In the genomic region with DNA sequence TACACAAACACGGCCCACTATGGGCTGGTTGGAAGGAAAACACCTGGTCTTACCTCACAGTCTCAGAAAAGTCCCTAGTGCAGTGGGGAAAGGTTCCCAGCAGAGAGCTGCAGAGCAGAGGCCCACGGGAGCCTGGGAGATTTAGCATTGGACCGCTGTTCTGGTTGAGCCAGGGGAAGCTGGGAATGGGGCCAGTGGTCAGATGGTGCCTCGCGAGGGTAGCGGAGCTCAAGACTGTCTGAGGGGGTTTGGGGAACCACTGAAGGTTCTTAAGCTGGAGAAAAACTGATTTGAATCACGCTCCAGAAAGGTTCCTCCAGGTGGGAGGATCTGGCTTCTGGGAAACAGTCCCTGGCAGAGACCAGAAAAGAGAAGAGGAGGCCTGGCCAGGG, we compare ENCODE assay signal across 11 mouse cellular contexts.
A peak's percentile ranks its signal among the peaks of the same experiment; 100 is the strongest.
DNase-seq lines count a peak whose midpoint lies in the region; ATAC-seq and TF ChIP-seq lines count a peak whose summit lies in the region.
"Had no signal": no experiment of that assay in that cellular context is flagged by ENCODE, and none has a peak within 500 bp of the region (broad histone marks: within the 10 kb centered on the region; RNA-seq: fewer than 3 reads in every experiment).

No protein-coding gene starts in this region.

- TF ChIP-seq CTCF in left cerebral cortex, adult 2 months (IDR thresholded peaks at IDR 0.05), result no peak
- TF ChIP-seq CTCF in midbrain, postnatal 0 days (IDR thresholded peaks at IDR 0.05), result no peak

- no peak overlapping the region for H3K4me3 ChIP-seq in left cerebral cortex, adult 2 months
- no peak overlapping the region for H3K4me3 ChIP-seq in hindbrain, embryonic 11.5 days (ENCODE audit: low read depth, low read length)
- H3K4me3 ChIP-seq in midbrain, postnatal 0 days (ENCODE audit: low read depth, low read length), result no peak overlapping the region
- H3K4me3 ChIP-seq: megakaryocyte, embryonic 14.5 days had no signal

- peaks cover 8% of the 10 kb centered on the region; the same call in 1 of the 2 replicates for H3K4me1 ChIP-seq in hindbrain, embryonic 11.5 days (replicated peaks; ENCODE audit: control insufficient read depth, insufficient read depth, low read length)
- 0 out of 2 replicates have a peak, but pooled peaks cover 7% of the 10 kb centered on the region for H3K4me1 ChIP-seq in midbrain, postnatal 0 days (ENCODE audit: insufficient read depth, low read length)

- ATAC-seq in hindbrain, embryonic 11.5 days (ENCODE audit: low FRiP score), result 0 out of 2 replicates have a peak, but pooled peaks have one; percentile 9
- ATAC-seq in midbrain, postnatal 0 days (ENCODE audit: low FRiP score), result peak; percentile 41

- peak overlapping the region; percentile 52 for H3K9ac ChIP-seq in hindbrain, embryonic 11.5 days (ENCODE audit: low read depth, low read length)
- H3K9ac ChIP-seq in midbrain, postnatal 0 days (replicated peaks; ENCODE audit: low read length, poor library complexity, severe bottlenecking), result no peak overlapping the region

- 0 out of 2 replicates have a peak overlapping the region, but pooled peaks have one; percentile 6 for H3K4me2 ChIP-seq in hindbrain, embryonic 11.5 days (replicated peaks; ENCODE audit: low read depth, low read length)
- no peak overlapping the region for H3K4me2 ChIP-seq in midbrain, postnatal 0 days (ENCODE audit: low read depth, low read length, poor library complexity, severe bottlenecking)

- no peak overlapping the region for H3K27ac ChIP-seq in left cerebral cortex, adult 2 months
- H3K27ac ChIP-seq in hindbrain, embryonic 11.5 days (ENCODE audit: low read depth, low read length), result peak overlapping the region; percentile 90
- 0 out of 2 replicates have a peak overlapping the region, but pooled peaks have one; percentile 18 for H3K27ac ChIP-seq in midbrain, postnatal 0 days (ENCODE audit: low read depth, low read length)

- intact Hi-C loops in left cerebral cortex, postnatal 36 days (cut with DNase I), result no loop called here
- intact Hi-C loops in left cerebral cortex, adult 2 months (cut with DNase I), result no loop called here

- H3K9me3 ChIP-seq in hindbrain, embryonic 11.5 days (ENCODE audit: control insufficient read depth, low read length), result no peaks in the 10 kb centered on the region
- H3K9me3 ChIP-seq in midbrain, postnatal 0 days (ENCODE audit: low read length), result no peaks in the 10 kb centered on the region
- H3K9me3 ChIP-seq: G1E; megakaryocyte, embryonic 14.5 days had no signal

- H3K27me3 ChIP-seq in hindbrain, embryonic 11.5 days (ENCODE audit: control insufficient read depth, insufficient read depth, low read length), result no peaks in the 10 kb centered on the region
- no peaks in the 10 kb centered on the region for H3K27me3 ChIP-seq in midbrain, postnatal 0 days (ENCODE audit: insufficient read depth, low read length)

- peak; percentile 25 for DNase-seq in left cerebral cortex, postnatal 36 days (ENCODE audit: low spot score in 2 of 2)
- no peak for DNase-seq in left cerebral cortex, adult 2 months (ENCODE audit: extremely low spot score in 1 of 2, low spot score in 2 of 2)
- peak; percentile 88 to 92 for DNase-seq in cerebellum, postnatal 10 days
- no peak for DNase-seq in hindbrain, embryonic 11.5 days (ENCODE audit: low spot score)
- DNase-seq in midbrain, postnatal 0 days (ENCODE audit: low spot score), result peak; percentile 47
- DNase-seq in embryo, embryonic 10 days (ENCODE audit: low spot score), result no peak
- no peak for DNase-seq in adrenal gland, adult 2 months
- DNase-seq in lung, postnatal 14 days, result no peak
- DNase-seq: gastrocnemius, postnatal 25 days had no signal

- WGBS in hindbrain, embryonic 11.5 days, result 18% methylated on average over 7 of the region's 7 CpGs
- WGBS in midbrain, postnatal 0 days, result 20% methylated on average over 7 of the region's 7 CpGs

- no peaks in the 10 kb centered on the region for H3K36me3 ChIP-seq in hindbrain, embryonic 11.5 days (ENCODE audit: control insufficient read depth, insufficient read depth, low read length)
- no peaks in the 10 kb centered on the region for H3K36me3 ChIP-seq in midbrain, postnatal 0 days (ENCODE audit: insufficient read depth, low read length)
- H3K36me3 ChIP-seq: G1E had no signal

Comparison
In these comparisons a context has a peak if more than half of its experiments do, and no peak if none do; other contexts are left out.
1. DNase-seq: peak in left cerebral cortex, postnatal 36 days (2 of 2), cerebellum, postnatal 10 days (2 of 2) and midbrain, postnatal 0 days (single experiment); none in left cerebral cortex, adult 2 months (0 of 2), hindbrain, embryonic 11.5 days (single experiment), embryo, embryonic 10 days (single experiment), adrenal gland, adult 2 months (single experiment) and lung, postnatal 14 days (single experiment).